Mouse (Mus musculus): ENCODE data around the gene Rbm47.

GRCm38 (mm10) chr5:66046356-66046755, 126.6 kb downstream of the Rbm47 start:
- TF ChIP-seq GATA1 (IDR thresholded peaks at IDR 0.05; ENCODE audit: low read length) (no peak), TAL1 (IDR thresholded peaks at IDR 0.05; ENCODE audit: low read length) (no peak)
